Mouse (Mus musculus) adrenal gland, postnatal 36 days (tissue): ENCODE measurements around the gene Parn. TPM values are rescaled to one million over a fixed set of nuclear protein-coding genes. Genes with fewer than 3 reads are reported as not detected.

ENCODE experiments used
- total RNA-seq, 2 experiments: library from RNA; stranded (reverse); gene quantifications; 2 replicates each; pipeline ENCODE4 v1.2.3; 2021

Gene Parn
- total RNA-seq, 2 experiments from 2014 or later = 27.1 to 44.2 TPM

Other genes starting within 250 kb of the Parn start
- 10 to 100 TPM; 43.9 to 52.1 TPM for gene Bfar, start 3.7 kb upstream of the Parn start, total RNA-seq
- 1 to 10 TPM; 4.1 to 6.4 TPM for gene 3110001I22Rik, start 3.8 kb upstream of the Parn start, total RNA-seq
- not detected for gene Pla2g10, start 62.8 kb upstream of the Parn start, total RNA-seq
- gene Rrn3, start 112.5 kb upstream of the Parn start, total RNA-seq = 10 to 100 TPM; 51.4 to 54.2 TPM
- gene Ntan1, start 150.7 kb upstream of the Parn start, total RNA-seq = 10 to 100 TPM; 56.1 to 56.6 TPM
- 10 to 100 TPM; 82.9 to 90.9 TPM for gene Pdxdc1, start 235.0 kb upstream of the Parn start, total RNA-seq
- 10 to 100 TPM in 1 of 2 experiments, 1 to 10 TPM in 1; 9.1 to 12.7 TPM for gene Mpv17l, start 235.0 kb upstream of the Parn start, total RNA-seq